Mouse (Mus musculus): ENCODE measurements at regions not wholly inside any gene's neighbourhood (a gene's known extent, or its start where the extent isn't known, plus 50 kb on each side); places are given as distances from the start of the nearest gene placed in this dataset.

- Histone ChIP-seq H3K4me3 (ENCODE audit: insufficient read depth, low read depth, low read length) (no peak overlapping the region), H3K27ac (ENCODE audit: insufficient read depth, low read depth, low read length) (no peak overlapping the region), H3K4me1 (ENCODE audit: control insufficient read depth, insufficient read depth, low read length) (no peaks in the 10 kb centered on the region)
- WGBS, result 52% methylated on average over 5 of the region's 5 CpGs
- no peak for TF ChIP-seq POLR2A (IDR thresholded peaks at IDR 0.05; ENCODE audit: insufficient read depth, low read depth, low read length)
- no peak for TF ChIP-seq CTCF (IDR thresholded peaks at IDR 0.05; ENCODE audit: insufficient read depth, low read depth, low read length)
Measured at GRCm38 (mm10) chr14:86421881-86422280, 719.2 kb downstream of the Diaph3 start.

GRCm38 (mm10) chr14:86419959-86420598, 721.0 kb downstream of the Diaph3 start:
- no peak overlapping the region for H3K4me3 ChIP-seq (ENCODE audit: insufficient read depth, low read depth, low read length)
- WGBS, result 89% methylated on average over 3 of the region's 3 CpGs
- H3K27ac ChIP-seq (ENCODE audit: insufficient read depth, low read depth, low read length), result no peak overlapping the region
- H3K4me1 ChIP-seq (ENCODE audit: control insufficient read depth, insufficient read depth, low read length), result no peaks in the 10 kb centered on the region
- no peak for TF ChIP-seq CTCF (IDR thresholded peaks at IDR 0.05; ENCODE audit: insufficient read depth, low read depth, low read length)
- no peak for TF ChIP-seq POLR2A (IDR thresholded peaks at IDR 0.05; ENCODE audit: insufficient read depth, low read depth, low read length)

- no peak for TF ChIP-seq CTCF (IDR thresholded peaks at IDR 0.05; ENCODE audit: insufficient read depth, low read depth, low read length)
- no peak for TF ChIP-seq POLR2A (IDR thresholded peaks at IDR 0.05; ENCODE audit: insufficient read depth, low read depth, low read length)
- Histone ChIP-seq H3K27ac (ENCODE audit: insufficient read depth, low read depth, low read length) (no peak overlapping the region), H3K4me1 (ENCODE audit: control insufficient read depth, insufficient read depth, low read length) (no peaks in the 10 kb centered on the region), H3K4me3 (ENCODE audit: insufficient read depth, low read depth, low read length) (no peak overlapping the region)
- WGBS, result 93% methylated on average over 3 of the region's 3 CpGs
Measured at GRCm38 (mm10) chr14:86396876-86397275, 744.2 kb downstream of the Diaph3 start.

- WGBS, result 60% methylated on average over 9 of the region's 9 CpGs
- Histone ChIP-seq H3K27ac (ENCODE audit: insufficient read depth, low read depth, low read length) (no peak overlapping the region), H3K4me3 (ENCODE audit: insufficient read depth, low read depth, low read length) (no peak overlapping the region), H3K4me1 (ENCODE audit: control insufficient read depth, insufficient read depth, low read length) (no peaks in the 10 kb centered on the region)
- TF ChIP-seq POLR2A (IDR thresholded peaks at IDR 0.05; ENCODE audit: insufficient read depth, low read depth, low read length) (no peak), CTCF (IDR thresholded peaks at IDR 0.05; ENCODE audit: insufficient read depth, low read depth, low read length) (no peak)
Measured at GRCm38 (mm10) chr14:86395951-86396361, 745.1 kb downstream of the Diaph3 start.

GRCm38 (mm10) chr14:86395531-86395930, 745.5 kb downstream of the Diaph3 start:
- no peak overlapping the region for H3K4me3 ChIP-seq (ENCODE audit: insufficient read depth, low read depth, low read length)
- no peak overlapping the region for H3K27ac ChIP-seq (ENCODE audit: insufficient read depth, low read depth, low read length)
- H3K4me1 ChIP-seq (ENCODE audit: control insufficient read depth, insufficient read depth, low read length), result no peaks in the 10 kb centered on the region
- WGBS, result 57% methylated on average over 10 of the region's 10 CpGs
- TF ChIP-seq POLR2A (IDR thresholded peaks at IDR 0.05; ENCODE audit: insufficient read depth, low read depth, low read length) (no peak), CTCF (IDR thresholded peaks at IDR 0.05; ENCODE audit: insufficient read depth, low read depth, low read length) (no peak)

GRCm38 (mm10) chr14:86395068-86395467, 746.0 kb downstream of the Diaph3 start:
- 77% methylated on average over 7 of the region's 7 CpGs for WGBS
- Histone ChIP-seq H3K4me1 (ENCODE audit: control insufficient read depth, insufficient read depth, low read length) (no peaks in the 10 kb centered on the region), H3K27ac (ENCODE audit: insufficient read depth, low read depth, low read length) (no peak overlapping the region), H3K4me3 (ENCODE audit: insufficient read depth, low read depth, low read length) (no peak overlapping the region)
- TF ChIP-seq POLR2A (IDR thresholded peaks at IDR 0.05; ENCODE audit: insufficient read depth, low read depth, low read length), result no peak
- TF ChIP-seq CTCF (IDR thresholded peaks at IDR 0.05; ENCODE audit: insufficient read depth, low read depth, low read length), result no peak

GRCm38 (mm10) chr14:86385136-86385535, 755.9 kb downstream of the Diaph3 start:
- WGBS, result 86% methylated on average over 6 of the region's 6 CpGs
- Histone ChIP-seq H3K27ac (ENCODE audit: insufficient read depth, low read depth, low read length) (no peak overlapping the region), H3K4me3 (ENCODE audit: insufficient read depth, low read depth, low read length) (no peak overlapping the region), H3K4me1 (ENCODE audit: control insufficient read depth, insufficient read depth, low read length) (no peaks in the 10 kb centered on the region)
- TF ChIP-seq POLR2A (IDR thresholded peaks at IDR 0.05; ENCODE audit: insufficient read depth, low read depth, low read length) (no peak), CTCF (IDR thresholded peaks at IDR 0.05; ENCODE audit: insufficient read depth, low read depth, low read length) (no peak)

- no peaks in the 10 kb centered on the region for H3K4me1 ChIP-seq (ENCODE audit: control insufficient read depth, insufficient read depth, low read length)
- no peak overlapping the region for H3K4me3 ChIP-seq (ENCODE audit: insufficient read depth, low read depth, low read length)
- 95% methylated on average over 2 of the region's 2 CpGs for WGBS
- H3K27ac ChIP-seq (ENCODE audit: insufficient read depth, low read depth, low read length), result no peak overlapping the region
- no peak for TF ChIP-seq POLR2A (IDR thresholded peaks at IDR 0.05; ENCODE audit: insufficient read depth, low read depth, low read length)
- no peak for TF ChIP-seq CTCF (IDR thresholded peaks at IDR 0.05; ENCODE audit: insufficient read depth, low read depth, low read length)
Measured at GRCm38 (mm10) chr14:86365032-86365431, 776.0 kb downstream of the Diaph3 start.

- 53% methylated on average over 7 of the region's 7 CpGs for WGBS
- TF ChIP-seq CTCF (IDR thresholded peaks at IDR 0.05; ENCODE audit: insufficient read depth, low read depth, low read length) (no peak), POLR2A (IDR thresholded peaks at IDR 0.05; ENCODE audit: insufficient read depth, low read depth, low read length) (no peak)
- H3K27ac ChIP-seq (ENCODE audit: insufficient read depth, low read depth, low read length), result no peak overlapping the region
Measured at GRCm38 (mm10) chr14:86360423-86361059, 780.5 kb downstream of the Diaph3 start.

More at GRCm38 (mm10) chr14:86360423-86361059, 780.5 kb downstream of the Diaph3 start:
- Histone ChIP-seq H3K4me1 (ENCODE audit: control insufficient read depth, insufficient read depth, low read length) (0 out of 2 replicates have a peak, but pooled peaks cover 2% of the 10 kb centered on the region), H3K4me3 (ENCODE audit: insufficient read depth, low read depth, low read length) (no peak overlapping the region)

All from olfactory bulb, adult 2 months (tissue).